Mouse (Mus musculus) left cerebral cortex, postnatal 36 days (tissue): ENCODE measurements around the gene Tmem11. TPM values are rescaled to one million over a fixed set of nuclear protein-coding genes. Genes with fewer than 3 reads are reported as not detected.
"Not testable (repeated sequence)": the region's sequence is repeated elsewhere in the genome, so short reads cannot be mapped to it uniquely, and the experiment has no call there.

Source experiments
- DNase-seq, 2 experiments: peaks; one replicate each; pipeline ENCODE4 v3.0.0; 2021 to 2022; ENCODE audit warnings: low spot score in 2 of 2, mixed read lengths in 1 of 2
- intact Hi-C: fragments of 180-260 bp; cut with DNase I; formaldehyde crosslinking; loops from one replicate; pipeline ENCODE4 v1.15.1; 2025
- total RNA-seq, 2 experiments: library from RNA; stranded (reverse); gene quantifications; 2 replicates each; pipeline ENCODE4 v1.2.3; 2021

Gene Tmem11
- total RNA-seq, 2 experiments from 2014 or later = 28.3 to 28.4 TPM

DNA sequence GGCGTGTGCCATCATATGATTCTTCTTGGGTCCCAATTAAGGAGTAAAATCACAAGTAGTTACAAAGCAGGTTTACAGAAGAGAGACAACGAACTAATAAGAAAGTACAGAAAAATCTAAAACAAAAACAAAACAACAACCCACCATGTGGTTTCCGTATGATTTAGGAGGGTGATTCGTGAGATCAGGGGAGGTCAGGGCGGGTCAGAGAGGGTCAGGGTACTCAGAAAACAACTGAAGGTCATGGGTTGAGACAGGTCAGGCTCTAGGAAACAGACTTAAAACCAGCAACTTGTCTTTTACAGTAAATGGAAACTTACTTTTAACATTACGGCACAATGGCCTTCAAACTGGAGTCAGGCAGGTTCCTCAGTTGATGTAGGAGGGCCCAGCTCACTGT is 11.2 kb upstream of the Tmem11 start:
- intact Hi-C loops = no loop called here
- no peak for DNase-seq

- intact Hi-C loops = no loop called here
These were observed 10.8 kb upstream of the Tmem11 start for GRCm38 (mm10) chr11:60889861-60890260.

GRCm38 (mm10) chr11:60886986-60887385 is 7.9 kb upstream of the Tmem11 start:
- intact Hi-C loops, DNase-seq: not testable (repeated sequence)

More at GRCm38 (mm10) chr11:60889861-60890260, 10.8 kb upstream of the Tmem11 start:
- no peak for DNase-seq

GRCm38 (mm10) chr11:60882386-60882785 is 3.3 kb upstream of the Tmem11 start:
- no peak for DNase-seq
- intact Hi-C loops = no loop called here

DNA sequence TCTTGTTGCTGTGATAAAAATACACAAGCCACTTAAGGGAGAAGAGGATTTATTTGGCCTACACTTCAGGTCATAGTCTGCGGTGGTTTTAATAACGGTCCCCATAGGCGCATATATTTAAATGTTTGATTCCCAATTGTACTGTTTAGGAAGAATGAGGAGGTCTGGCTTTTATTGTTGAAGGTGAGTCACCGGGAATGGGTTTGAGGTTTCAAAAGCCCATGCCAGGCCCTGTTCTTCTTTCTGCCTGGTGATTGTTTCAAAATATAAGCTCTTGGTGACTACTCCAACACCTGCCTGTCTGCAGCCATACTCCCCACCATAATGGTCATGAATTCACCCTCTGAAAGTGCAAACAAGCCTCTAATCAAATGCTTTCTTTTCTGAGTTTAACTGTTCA is 1.5 kb upstream of the Tmem11 start:
- no peak for DNase-seq
- intact Hi-C loops = no loop called here

GRCm38 (mm10) chr11:60879423-60879822 is 351 bp upstream of the Tmem11 start:
- DNase-seq = peak; percentile 23
- intact Hi-C loops = loop anchor here (2.0 kb wide), 1 partner anchor 33 kb away; no protein-coding TSS in a partner anchor

DNA sequence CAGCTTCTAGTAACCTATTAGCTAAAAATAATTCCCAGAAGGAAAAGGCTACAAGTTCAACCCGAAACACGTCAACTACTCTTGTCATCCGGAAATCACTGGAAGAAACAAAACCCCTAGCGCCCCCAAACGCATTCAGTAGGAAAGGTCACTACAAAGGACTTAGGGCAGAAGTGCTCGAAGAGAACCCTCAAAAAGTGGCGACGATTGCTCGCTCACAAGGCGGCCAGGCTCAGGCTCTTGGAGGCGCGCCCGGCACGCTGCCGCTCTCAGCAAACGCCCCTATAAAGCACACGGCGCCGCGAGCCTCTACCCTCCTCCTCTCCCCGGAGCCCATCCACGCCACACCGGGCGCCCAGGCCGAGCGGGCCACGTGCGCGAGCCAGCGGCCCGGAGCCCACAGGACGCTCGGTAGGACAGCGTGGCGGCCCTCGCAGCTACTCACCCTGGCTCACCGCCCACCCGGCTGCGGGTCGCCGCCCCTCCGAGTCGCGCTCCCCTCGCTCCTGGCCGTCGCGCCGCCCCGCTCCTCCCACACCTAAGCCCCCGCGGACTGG is 938 bp downstream of the Tmem11 start:
- intact Hi-C loops = loop anchor here (1.0 to 2.0 kb wide), 2 partner anchors 35 to 48 kb away; partner anchors contain the start of gene Dhrs7b
- peak in 1 of 2 experiments; percentile 82 for DNase-seq

GRCm38 (mm10) chr11:60873101-60873500 is 6.0 kb downstream of the Tmem11 start:
- no peak for DNase-seq
- intact Hi-C loops = no loop called here

GRCm38 (mm10) chr11:60871409-60871808 is 7.7 kb downstream of the Tmem11 start:
- no peak for DNase-seq
- intact Hi-C loops = no loop called here

- DNase-seq = not testable (repeated sequence)
These were observed 9.6 kb downstream of the Tmem11 start for GRCm38 (mm10) chr11:60869471-60869870.

DNA sequence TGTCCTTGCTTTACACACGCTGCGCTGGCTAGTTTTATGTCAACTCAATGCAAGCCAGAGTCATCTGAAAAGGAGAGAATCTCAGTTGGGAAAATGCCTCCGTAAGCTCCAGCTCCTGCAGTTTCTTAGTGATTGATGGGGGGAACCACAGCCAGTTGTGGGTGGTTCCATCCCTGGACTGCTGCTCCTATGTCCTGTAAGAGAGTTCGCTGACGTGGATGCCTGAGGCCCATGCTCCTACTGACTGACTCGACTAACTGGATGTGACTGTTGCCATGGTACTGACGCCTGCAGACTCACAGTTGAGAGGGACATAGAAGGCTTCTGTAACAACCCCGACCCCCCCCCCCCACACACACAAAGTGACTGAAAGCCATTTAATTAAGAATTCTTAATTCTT is 11.2 kb downstream of the Tmem11 start:
- intact Hi-C loops = no loop called here
- DNase-seq = no peak

More at GRCm38 (mm10) chr11:60869471-60869870, 9.6 kb downstream of the Tmem11 start:
- intact Hi-C loops = not testable (repeated sequence)

DNA sequence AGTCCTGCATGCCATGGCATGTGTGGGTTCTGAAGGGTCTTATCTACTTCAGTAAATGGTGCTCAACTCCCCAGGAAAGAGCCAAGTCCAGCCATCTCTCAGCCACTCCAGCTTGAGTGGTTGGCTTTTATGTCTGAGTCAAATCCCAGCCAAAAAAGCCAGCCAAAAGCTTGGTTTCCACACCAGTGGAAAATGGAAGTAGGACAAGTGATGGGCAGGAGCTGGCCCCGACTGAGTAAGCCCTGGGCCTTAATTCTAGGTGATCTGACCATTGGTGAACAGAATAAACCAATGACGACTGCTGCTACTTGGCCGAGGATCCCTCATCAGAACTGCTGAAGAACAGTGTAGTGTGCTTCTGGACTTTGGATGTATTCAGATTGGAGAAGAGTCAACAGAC is 11.6 kb downstream of the Tmem11 start:
- intact Hi-C loops = no loop called here
- DNase-seq = no peak

DNA sequence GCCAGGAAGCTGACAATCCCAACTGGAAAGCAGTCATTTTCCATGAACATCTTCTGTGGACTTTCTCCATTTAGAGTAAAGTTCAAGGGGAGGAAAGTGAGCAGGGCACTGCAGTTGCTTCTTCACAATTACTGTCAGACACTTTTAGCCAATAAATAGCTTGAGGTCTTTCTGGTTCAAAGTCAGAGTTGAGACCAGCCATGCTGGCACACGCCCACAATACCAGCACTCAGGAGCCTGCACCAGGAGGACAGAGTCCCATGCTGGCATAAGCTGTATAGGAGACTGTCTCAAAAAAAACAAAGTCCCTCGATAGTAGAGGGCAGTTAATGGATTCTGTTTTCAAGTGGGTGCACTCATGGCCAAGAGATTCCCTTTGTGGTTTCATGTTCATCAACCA is 13.1 kb downstream of the Tmem11 start:
- no peak for DNase-seq
- intact Hi-C loops = no loop called here

- DNase-seq = no peak
- intact Hi-C loops = no loop called here
These were observed 14.2 kb downstream of the Tmem11 start for GRCm38 (mm10) chr11:60864916-60865315.

DNA sequence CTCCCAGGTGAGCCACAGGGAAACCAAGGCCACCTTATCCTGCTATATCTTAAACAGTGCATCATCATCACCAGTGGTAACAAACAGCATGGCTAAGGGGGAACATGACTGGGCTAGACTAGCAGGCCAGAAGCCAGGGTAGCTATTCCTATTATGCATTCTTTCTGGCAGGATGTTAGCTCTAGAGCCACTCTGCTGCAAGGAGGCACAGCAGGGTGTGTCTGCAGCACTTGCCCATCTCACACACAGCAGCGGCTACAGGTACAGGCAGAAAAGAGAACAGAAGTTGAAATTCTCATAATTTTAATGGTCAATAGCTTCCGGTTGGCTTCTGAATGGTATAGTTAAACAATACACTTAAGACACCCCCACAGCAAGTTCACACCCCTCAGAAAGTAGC is 14.9 kb downstream of the Tmem11 start:
- intact Hi-C loops = no loop called here
- DNase-seq = no peak

- intact Hi-C loops = no loop called here
- DNase-seq = no peak
These were observed 15.9 kb downstream of the Tmem11 start for GRCm38 (mm10) chr11:60863196-60863595.

DNA sequence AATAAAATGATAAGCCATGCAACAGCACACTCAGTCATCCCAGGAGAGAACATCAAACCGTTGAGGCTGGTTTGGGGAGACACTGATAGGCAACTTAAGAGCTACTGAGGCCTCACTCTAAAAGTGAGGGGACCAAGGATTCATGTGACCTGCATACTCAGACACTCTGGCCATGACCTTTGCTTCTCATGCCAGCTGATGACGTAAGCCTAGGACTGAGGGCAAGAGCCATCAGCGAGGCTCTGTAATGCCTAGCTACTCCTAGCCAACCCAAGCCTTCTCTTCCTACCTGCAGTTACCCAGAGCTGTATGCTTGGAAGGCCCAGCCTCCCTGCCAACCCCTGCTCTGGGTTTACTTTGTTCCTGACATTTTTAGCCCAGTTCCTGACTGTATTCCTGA is 17.1 kb downstream of the Tmem11 start:
- DNase-seq = no peak
- intact Hi-C loops = no loop called here

GRCm38 (mm10) chr11:60856587-60856986 is 22.5 kb downstream of the Tmem11 start:
- no peak for DNase-seq
- intact Hi-C loops = no loop called here

DNA sequence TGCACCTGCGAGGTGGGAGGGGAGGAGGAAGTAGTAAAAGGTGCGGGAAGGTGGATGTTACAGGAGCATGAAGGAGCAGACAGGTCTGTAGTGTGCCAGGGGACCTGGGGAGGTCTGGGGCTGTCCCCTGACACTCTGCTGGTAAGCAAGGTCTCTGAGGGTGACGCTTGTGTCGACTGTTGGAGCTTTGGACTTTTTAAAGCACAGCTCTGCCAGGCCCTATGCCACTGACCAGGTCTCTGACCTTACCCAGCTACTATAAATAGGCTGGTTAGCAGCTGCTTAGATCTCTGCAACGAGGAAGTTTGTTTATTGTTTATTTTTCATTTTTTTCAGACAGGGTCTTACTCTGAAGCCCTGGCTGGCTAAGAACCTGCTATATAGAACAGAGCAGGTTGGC is 33.7 kb downstream of the Tmem11 start:
- no peak for DNase-seq
- intact Hi-C loops = no loop called here

DNA sequence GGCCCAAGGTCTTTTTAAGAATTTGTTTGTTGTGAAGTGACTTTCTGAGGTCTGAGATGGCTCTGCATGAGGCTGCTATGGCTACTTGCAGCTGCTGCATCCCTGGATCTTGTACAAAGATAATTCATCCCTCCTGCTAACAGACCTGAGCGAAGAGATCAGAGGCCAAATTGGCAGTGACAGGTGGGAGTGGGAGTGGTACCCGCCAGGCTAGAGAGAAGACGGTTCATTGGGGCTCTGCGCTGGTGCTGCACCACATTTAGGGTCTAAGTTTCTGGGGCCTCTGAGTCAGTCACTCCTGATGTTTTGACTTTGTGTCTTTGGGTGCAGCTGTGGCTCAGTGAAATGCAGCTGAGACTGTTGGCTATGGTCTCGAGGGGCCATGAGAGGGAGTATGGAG is 35.7 kb downstream of the Tmem11 start:
- no peak for DNase-seq
- intact Hi-C loops = no loop called here

DNA sequence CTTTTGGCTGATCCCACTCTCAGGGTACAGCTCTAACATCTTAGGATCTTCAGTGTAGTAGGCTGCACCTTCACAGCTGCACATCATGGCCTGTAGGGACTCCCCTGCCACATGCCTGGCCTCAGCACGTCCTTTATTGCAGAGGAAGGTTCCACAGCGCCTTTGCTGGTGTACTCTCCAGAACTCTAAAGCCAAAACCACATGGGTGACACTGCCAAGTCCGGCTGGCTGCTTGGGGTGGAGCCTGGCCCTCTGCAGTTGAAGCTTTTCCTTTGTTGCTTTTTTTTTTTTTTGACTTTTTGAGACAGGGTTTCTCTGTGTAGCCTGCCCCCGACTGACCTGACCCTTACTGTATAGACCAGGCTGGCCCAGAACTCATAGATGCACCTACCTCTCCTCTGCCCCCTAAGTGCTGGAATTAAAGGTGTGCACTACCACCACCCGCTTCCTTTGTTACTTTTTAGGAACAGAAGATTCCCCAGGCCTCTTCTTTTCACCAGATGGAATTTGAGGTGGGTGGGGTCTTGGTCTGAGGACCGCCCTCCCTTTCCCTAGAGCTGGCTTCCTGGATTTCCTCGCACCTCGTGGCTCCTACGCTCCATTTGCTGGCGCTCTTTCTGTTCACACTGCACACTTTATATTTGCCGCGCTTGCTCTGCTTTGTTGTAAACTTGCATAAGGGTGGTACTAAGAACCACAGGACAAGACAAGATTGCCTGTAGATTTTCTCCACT is 37.4 kb downstream of the Tmem11 start:
- DNase-seq = no peak
- intact Hi-C loops = no loop called here
